Mouse (Mus musculus): ENCODE measurements at regions not wholly inside any gene's neighbourhood (a gene's known extent, or its start where the extent isn't known, plus 50 kb on each side); places are given as distances from the start of the nearest gene placed in this dataset.
A peak's percentile ranks its signal among the peaks of the same experiment; 100 is the strongest.

- no peaks in the 10 kb centered on the region for H3K9me3 ChIP-seq (ENCODE audit: control insufficient read depth, low read length)
- no peaks in the 10 kb centered on the region for H3K36me3 ChIP-seq (ENCODE audit: control insufficient read depth, insufficient read depth, low read length)
- 90% methylated on average over 3 of the region's 3 CpGs for WGBS
- H3K4me1 ChIP-seq (ENCODE audit: control insufficient read depth, insufficient read depth, low read depth, low read length), result no peaks in the 10 kb centered on the region
- H3K4me3 ChIP-seq (ENCODE audit: low read length), result no peak overlapping the region
- no peak for ATAC-seq
- H3K27ac ChIP-seq (ENCODE audit: low read depth, low read length), result no peak overlapping the region
- no peaks in the 10 kb centered on the region for H3K27me3 ChIP-seq (replicated peaks; ENCODE audit: control insufficient read depth, insufficient read depth, low read length)
- H3K4me2 ChIP-seq (ENCODE audit: low read length), result no peak overlapping the region
- no peak overlapping the region for H3K9ac ChIP-seq (ENCODE audit: low read depth, low read length)
Measured at GRCm38 (mm10) chr16:86546905-86547304, 645.3 kb upstream of the Adamts5 start.

GRCm38 (mm10) chr16:86544121-86544520 is 642.5 kb upstream of the Adamts5 start:
- no peak overlapping the region for H3K4me3 ChIP-seq (ENCODE audit: low read length)
- H3K9ac ChIP-seq (ENCODE audit: low read depth, low read length), result no peak overlapping the region
- H3K9me3 ChIP-seq (ENCODE audit: control insufficient read depth, low read length), result no peaks in the 10 kb centered on the region
- H3K4me1 ChIP-seq (ENCODE audit: control insufficient read depth, insufficient read depth, low read depth, low read length), result no peaks in the 10 kb centered on the region
- no peaks in the 10 kb centered on the region for H3K36me3 ChIP-seq (ENCODE audit: control insufficient read depth, insufficient read depth, low read length)
- H3K27ac ChIP-seq (ENCODE audit: low read depth, low read length), result no peak overlapping the region
- no peaks in the 10 kb centered on the region for H3K27me3 ChIP-seq (replicated peaks; ENCODE audit: control insufficient read depth, insufficient read depth, low read length)
- no peak for ATAC-seq
- WGBS, result 50% methylated on average over 1 of the region's 1 CpGs
- H3K4me2 ChIP-seq (ENCODE audit: low read length), result no peak overlapping the region

- no peak overlapping the region for H3K4me3 ChIP-seq (ENCODE audit: low read length)
Measured at GRCm38 (mm10) chr16:86536479-86536878, 634.9 kb upstream of the Adamts5 start.

GRCm38 (mm10) chr16:86524135-86524534 is 622.5 kb upstream of the Adamts5 start:
- WGBS, result 83% methylated on average over 3 of the region's 3 CpGs
- ATAC-seq, result no peak
- H3K4me3 ChIP-seq (ENCODE audit: low read length), result no peak overlapping the region

More at GRCm38 (mm10) chr16:86536479-86536878, 634.9 kb upstream of the Adamts5 start:
- H3K27me3 ChIP-seq (replicated peaks; ENCODE audit: control insufficient read depth, insufficient read depth, low read length), result no peaks in the 10 kb centered on the region
- H3K4me2 ChIP-seq (ENCODE audit: low read length), result no peak overlapping the region
- H3K9me3 ChIP-seq (ENCODE audit: control insufficient read depth, low read length), result no peaks in the 10 kb centered on the region
- no peaks in the 10 kb centered on the region for H3K4me1 ChIP-seq (ENCODE audit: control insufficient read depth, insufficient read depth, low read depth, low read length)
- no peak for ATAC-seq
- no peak overlapping the region for H3K27ac ChIP-seq (ENCODE audit: low read depth, low read length)
- no peak overlapping the region for H3K9ac ChIP-seq (ENCODE audit: low read depth, low read length)
- no peaks in the 10 kb centered on the region for H3K36me3 ChIP-seq (ENCODE audit: control insufficient read depth, insufficient read depth, low read length)
- WGBS, result 81% methylated on average over 5 of the region's 5 CpGs

GRCm38 (mm10) chr16:86516935-86517334 is 615.3 kb upstream of the Adamts5 start:
- H3K4me2 ChIP-seq (ENCODE audit: low read length), result no peak overlapping the region
- ATAC-seq, result no peak
- H3K27ac ChIP-seq (ENCODE audit: low read depth, low read length), result no peak overlapping the region
- H3K4me1 ChIP-seq (ENCODE audit: control insufficient read depth, insufficient read depth, low read depth, low read length), result no peaks in the 10 kb centered on the region
- no peak overlapping the region for H3K4me3 ChIP-seq (ENCODE audit: low read length)
- no peaks in the 10 kb centered on the region for H3K9me3 ChIP-seq (ENCODE audit: control insufficient read depth, low read length)
- H3K9ac ChIP-seq (ENCODE audit: low read depth, low read length), result no peak overlapping the region
- no peaks in the 10 kb centered on the region for H3K27me3 ChIP-seq (replicated peaks; ENCODE audit: control insufficient read depth, insufficient read depth, low read length)
- 48% methylated on average over 1 of the region's 1 CpGs for WGBS
- no peaks in the 10 kb centered on the region for H3K36me3 ChIP-seq (ENCODE audit: control insufficient read depth, insufficient read depth, low read length)

More at GRCm38 (mm10) chr16:86524135-86524534, 622.5 kb upstream of the Adamts5 start:
- no peak overlapping the region for H3K27ac ChIP-seq (ENCODE audit: low read depth, low read length)
- no peaks in the 10 kb centered on the region for H3K4me1 ChIP-seq (ENCODE audit: control insufficient read depth, insufficient read depth, low read depth, low read length)
- no peaks in the 10 kb centered on the region for H3K27me3 ChIP-seq (replicated peaks; ENCODE audit: control insufficient read depth, insufficient read depth, low read length)
- no peaks in the 10 kb centered on the region for H3K9me3 ChIP-seq (ENCODE audit: control insufficient read depth, low read length)
- H3K36me3 ChIP-seq (ENCODE audit: control insufficient read depth, insufficient read depth, low read length), result no peaks in the 10 kb centered on the region
- no peak overlapping the region for H3K9ac ChIP-seq (ENCODE audit: low read depth, low read length)
- no peak overlapping the region for H3K4me2 ChIP-seq (ENCODE audit: low read length)

- WGBS, result 41% methylated on average over 3 of the region's 3 CpGs
- H3K4me2 ChIP-seq (ENCODE audit: low read length), result no peak overlapping the region
- no peaks in the 10 kb centered on the region for H3K36me3 ChIP-seq (ENCODE audit: control insufficient read depth, insufficient read depth, low read length)
- no peaks in the 10 kb centered on the region for H3K27me3 ChIP-seq (replicated peaks; ENCODE audit: control insufficient read depth, insufficient read depth, low read length)
- H3K4me1 ChIP-seq (ENCODE audit: control insufficient read depth, insufficient read depth, low read depth, low read length), result no peaks in the 10 kb centered on the region
- H3K27ac ChIP-seq (ENCODE audit: low read depth, low read length), result no peak overlapping the region
- no peak overlapping the region for H3K9ac ChIP-seq (ENCODE audit: low read depth, low read length)
- H3K9me3 ChIP-seq (ENCODE audit: control insufficient read depth, low read length), result no peaks in the 10 kb centered on the region
- peak; percentile 79 for ATAC-seq
- no peak overlapping the region for H3K4me3 ChIP-seq (ENCODE audit: low read length)
Measured at GRCm38 (mm10) chr16:86516144-86516543, 614.5 kb upstream of the Adamts5 start.

- no peak overlapping the region for H3K27ac ChIP-seq (ENCODE audit: low read depth, low read length)
- 72% methylated on average over 3 of the region's 3 CpGs for WGBS
- no peaks in the 10 kb centered on the region for H3K36me3 ChIP-seq (ENCODE audit: control insufficient read depth, insufficient read depth, low read length)
Measured at GRCm38 (mm10) chr16:86501074-86501952, 599.7 kb upstream of the Adamts5 start.

GRCm38 (mm10) chr16:86475145-86475544 is 573.5 kb upstream of the Adamts5 start:
- Histone ChIP-seq H3K9ac (ENCODE audit: low read depth, low read length) (no peak overlapping the region), H3K4me1 (ENCODE audit: control insufficient read depth, insufficient read depth, low read depth, low read length) (no peaks in the 10 kb centered on the region), H3K27ac (ENCODE audit: low read depth, low read length) (no peak overlapping the region), H3K27me3 (replicated peaks; ENCODE audit: control insufficient read depth, insufficient read depth, low read length) (no peaks in the 10 kb centered on the region), H3K9me3 (ENCODE audit: control insufficient read depth, low read length) (no peaks in the 10 kb centered on the region), H3K4me3 (ENCODE audit: low read length) (no peak overlapping the region), H3K4me2 (ENCODE audit: low read length) (no peak overlapping the region), H3K36me3 (ENCODE audit: control insufficient read depth, insufficient read depth, low read length) (no peaks in the 10 kb centered on the region)
- 65% methylated on average over 1 of the region's 1 CpGs for WGBS
- no peak for ATAC-seq

More at GRCm38 (mm10) chr16:86501074-86501952, 599.7 kb upstream of the Adamts5 start:
- ATAC-seq, result no peak
- Histone ChIP-seq H3K9me3 (ENCODE audit: control insufficient read depth, low read length) (no peaks in the 10 kb centered on the region), H3K4me3 (ENCODE audit: low read length) (no peak overlapping the region), H3K4me2 (ENCODE audit: low read length) (no peak overlapping the region), H3K27me3 (replicated peaks; ENCODE audit: control insufficient read depth, insufficient read depth, low read length) (no peaks in the 10 kb centered on the region), H3K9ac (ENCODE audit: low read depth, low read length) (no peak overlapping the region), H3K4me1 (ENCODE audit: control insufficient read depth, insufficient read depth, low read depth, low read length) (no peaks in the 10 kb centered on the region)

- Histone ChIP-seq H3K27ac (ENCODE audit: low read depth, low read length) (no peak overlapping the region), H3K4me3 (ENCODE audit: low read length) (no peak overlapping the region), H3K4me1 (ENCODE audit: control insufficient read depth, insufficient read depth, low read depth, low read length) (no peaks in the 10 kb centered on the region), H3K9ac (ENCODE audit: low read depth, low read length) (no peak overlapping the region), H3K9me3 (ENCODE audit: control insufficient read depth, low read length) (no peaks in the 10 kb centered on the region), H3K27me3 (replicated peaks; ENCODE audit: control insufficient read depth, insufficient read depth, low read length) (no peaks in the 10 kb centered on the region), H3K4me2 (ENCODE audit: low read length) (no peak overlapping the region), H3K36me3 (ENCODE audit: control insufficient read depth, insufficient read depth, low read length) (no peaks in the 10 kb centered on the region)
- ATAC-seq, result no peak
- 63% methylated on average over 4 of the region's 4 CpGs for WGBS
Measured at GRCm38 (mm10) chr16:86473059-86473740, 571.6 kb upstream of the Adamts5 start.

All from hindbrain, embryonic 16.5 days (tissue).